Mouse (Mus musculus) CH12.LX (cell line): ENCODE measurements at regions not wholly inside any gene's neighbourhood (a gene's known extent, or its start where the extent isn't known, plus 50 kb on each side); places are given as distances from the start of the nearest gene placed in this dataset.

ENCODE experiments used
- BHLHE40 ChIP-seq: IDR thresholded peaks from 2 replicates; pipeline ENCODE4 v1.6.1; 2011; ENCODE audit warnings: mild to moderate bottlenecking, low read depth, low read length, improper control_type of control experiment
- CTCF ChIP-seq, 2 experiments: IDR thresholded peaks in 1 of 2; conservative IDR thresholded peaks in 1 of 2; 2 replicates each; pipeline ENCODE4 v1.5.1; 2011 to 2012; ENCODE audit warnings: low read depth in 2 of 2, low read length in 2 of 2, improper control_type of control experiment in 1 of 2, inconsistent platforms in 1 of 2, mild to moderate bottlenecking in 1 of 2, moderate library complexity in 1 of 2
- E2F4 ChIP-seq: IDR thresholded peaks from 2 replicates; pipeline ENCODE4 v1.6.1; 2011; ENCODE audit warnings: low read depth, low read length, improper control_type of control experiment; ENCODE audit not compliant: insufficient replicate concordance
- EP300 ChIP-seq: IDR thresholded peaks from 2 replicates; pipeline ENCODE4 v1.6.1; 2011; ENCODE audit warnings: low read length, improper control_type of control experiment
- ETS1 ChIP-seq: conservative IDR thresholded peaks from 2 replicates; pipeline ENCODE4 v1.6.1; 2012; ENCODE audit warnings: low read depth, mild to moderate bottlenecking, inconsistent platforms, low read length, improper control_type of control experiment, moderate library complexity
- HCFC1 ChIP-seq: IDR thresholded peaks from 2 replicates; pipeline ENCODE4 v1.6.1; 2012; ENCODE audit warnings: low read depth, mild to moderate bottlenecking, inconsistent platforms, low read length, improper control_type of control experiment
- JUND ChIP-seq: conservative IDR thresholded peaks from 2 replicates; pipeline ENCODE4 v1.6.1; 2011; ENCODE audit warnings: low read depth, low read length, improper control_type of control experiment
- KAT2A ChIP-seq: IDR thresholded peaks from 2 replicates; pipeline ENCODE4 v1.6.1; 2012; ENCODE audit warnings: low read length, improper control_type of control experiment, inconsistent platforms; ENCODE audit not compliant: insufficient replicate concordance
- MAX ChIP-seq: IDR thresholded peaks from 2 replicates; pipeline ENCODE4 v1.6.1; 2011; ENCODE audit warnings: low read length, improper control_type of control experiment
- POLR2A ChIP-seq: IDR thresholded peaks from 2 replicates; pipeline ENCODE4 v1.6.1; 2011; ENCODE audit warnings: low read depth, mild to moderate bottlenecking, improper control_type of control experiment, low read length
- SMC3 ChIP-seq: IDR thresholded peaks from 2 replicates; pipeline ENCODE4 v1.6.1; 2011; ENCODE audit warnings: low read depth, low read length, improper control_type of control experiment
- USF2 ChIP-seq: conservative IDR thresholded peaks from 2 replicates; pipeline ENCODE4 v1.6.1; 2011; ENCODE audit warnings: low read depth, low read length, improper control_type of control experiment
- ZKSCAN1 ChIP-seq: IDR thresholded peaks from 2 replicates; pipeline ENCODE4 v1.6.1; 2012; ENCODE audit warnings: low read depth, inconsistent platforms, low read length, improper control_type of control experiment, borderline replicate concordance

DNA sequence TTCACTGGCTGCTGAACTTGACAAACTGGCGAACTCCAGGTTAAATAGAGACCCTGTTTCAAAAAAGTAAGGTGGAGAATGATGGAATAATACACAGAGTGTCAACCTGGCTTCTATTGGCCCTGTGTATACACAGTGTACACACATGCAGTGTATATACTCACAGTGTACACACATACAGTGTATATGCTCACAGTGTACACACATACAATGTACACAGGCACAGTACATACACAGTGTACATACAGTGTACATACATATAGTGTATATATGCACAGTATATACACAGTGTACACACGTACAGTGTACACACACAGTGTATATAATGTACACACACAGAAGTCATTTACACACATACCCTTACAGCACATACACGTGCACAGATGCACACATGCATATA, 52.4 kb upstream of the Aldh1b1 start:
- TF ChIP-seq CTCF (conservative IDR thresholded peaks at IDR 0.05 in 1 of 2, IDR thresholded peaks at IDR 0.05 in 1 of 2; ENCODE audit: low read depth in 2 of 2, low read length in 2 of 2) (no peak), BHLHE40 (no peak), POLR2A (no peak), E2F4 (no peak), MAX (no peak), HCFC1 (no peak), EP300 (no peak), ETS1 (no peak), SMC3 (no peak), JUND (no peak), USF2 (no peak), ZKSCAN1 (no peak), KAT2A (no peak)
